Mouse (Mus musculus) MEL (cell line): ENCODE measurements around the gene Ssr1. TPM values are rescaled to one million over a fixed set of nuclear protein-coding genes. Genes with fewer than 3 reads are reported as not detected.

ENCODE experiments used
- DNase-seq: peaks from one replicate; pipeline ENCODE4 v3.0.0; 2011; ENCODE audit warnings: low read depth, low spot score
- H3K27ac ChIP-seq: 2 replicates; pipeline ENCODE4 v1.5.1; 2012; ENCODE audit warnings: low read depth, mild to moderate bottlenecking, control low read depth, low read length, moderate library complexity; ENCODE audit not compliant: control insufficient read depth
- H3K27me3 ChIP-seq, 2 experiments: fragments of 150-350 bp in 1 of 2; sonication (generic) in 1 of 2; 2 replicates each; pipeline ENCODE4 v1.6.1; 2012; ENCODE audit warnings: low read length in 2 of 2, mild to moderate bottlenecking in 2 of 2, improper control_type of control experiment in 1 of 2, moderate library complexity in 1 of 2; ENCODE audit not compliant: insufficient read depth in 2 of 2, control insufficient read depth in 1 of 2
- H3K36me3 ChIP-seq, 2 experiments: 2 replicates each; pipeline ENCODE4 v1.6.1; 2012 to 2014; ENCODE audit warnings: low read length in 2 of 2, improper control_type of control experiment in 1 of 2, inconsistent platforms in 1 of 2, mild to moderate bottlenecking in 1 of 2; ENCODE audit not compliant: insufficient read depth in 2 of 2, control insufficient read depth in 1 of 2
- H3K4me1 ChIP-seq, 2 experiments: fragments of 150-350 bp in 1 of 2; sonication (generic) in 1 of 2; 2 replicates each; pipeline ENCODE4 v1.6.1; 2012; ENCODE audit warnings: low read length in 2 of 2, improper control_type of control experiment in 1 of 2, mild to moderate bottlenecking in 1 of 2; ENCODE audit not compliant: insufficient read depth in 2 of 2, control insufficient read depth in 1 of 2
- H3K4me3 ChIP-seq, 2 experiments: fragments of 150-350 bp in 1 of 2; sonication (generic) in 1 of 2; 2 replicates each; pipeline ENCODE4 v1.5.1; 2012; ENCODE audit warnings: low read depth in 2 of 2, low read length in 2 of 2, mild to moderate bottlenecking in 2 of 2, moderate library complexity in 2 of 2, control low read depth in 1 of 2, improper control_type of control experiment in 1 of 2; ENCODE audit not compliant: control insufficient read depth in 1 of 2, insufficient read depth in 1 of 2
- H3K79me2 ChIP-seq: 2 replicates; pipeline ENCODE4 v1.6.1; 2012; ENCODE audit warnings: mild to moderate bottlenecking, low read length, moderate library complexity; ENCODE audit not compliant: control insufficient read depth, poor library complexity, insufficient read depth
- H3K9ac ChIP-seq: 2 replicates; pipeline ENCODE4 v1.6.1; 2012; ENCODE audit warnings: low read depth, mild to moderate bottlenecking, control low read depth, low read length, moderate library complexity; ENCODE audit not compliant: control insufficient read depth, poor library complexity, severe bottlenecking
- H3K9me3 ChIP-seq: fragments of 150-350 bp; sonication (generic); replicated peaks from 2 replicates; pipeline ENCODE4 v1.6.1; 2012; ENCODE audit warnings: mild to moderate bottlenecking, low read length, improper control_type of control experiment, moderate library complexity; ENCODE audit not compliant: insufficient read depth
- CHD1 ChIP-seq: IDR thresholded peaks from 2 replicates; pipeline ENCODE4 v1.6.1; 2012; ENCODE audit warnings: low read depth, mild to moderate bottlenecking, inconsistent platforms, low read length, improper control_type of control experiment
- CHD2 ChIP-seq: IDR thresholded peaks from 2 replicates; pipeline ENCODE4 v1.6.1; 2011; ENCODE audit warnings: low read length, improper control_type of control experiment
- CTCF ChIP-seq, 3 experiments: IDR thresholded peaks in 2 of 3; conservative IDR thresholded peaks in 1 of 3; 2 replicates each; pipeline ENCODE4 v1.5.1; 2011 to 2012; ENCODE audit warnings: low read length in 3 of 3, low read depth in 2 of 3, mild to moderate bottlenecking in 2 of 3, improper control_type of control experiment in 1 of 3, inconsistent platforms in 1 of 3, mixed read lengths in 1 of 3, moderate library complexity in 1 of 3; ENCODE audit not compliant: control insufficient read depth in 1 of 3, insufficient read depth in 1 of 3, poor library complexity in 1 of 3, severe bottlenecking in 1 of 3
- ELF1 ChIP-seq: IDR thresholded peaks from 2 replicates; pipeline ENCODE4 v1.6.1; 2014; ENCODE audit warnings: low read depth, mild to moderate bottlenecking, inconsistent platforms, low read length, improper control_type of control experiment, moderate library complexity
- EP300 ChIP-seq, 2 experiments: IDR thresholded peaks; 2 replicates each; pipeline ENCODE4 v1.6.1; 2011; ENCODE audit warnings: improper control_type of control experiment in 2 of 2, low read length in 2 of 2, low read depth in 1 of 2, mild to moderate bottlenecking in 1 of 2
- ETS1 ChIP-seq: IDR thresholded peaks from 2 replicates; pipeline ENCODE4 v1.6.1; 2012; ENCODE audit warnings: low read depth, mild to moderate bottlenecking, inconsistent platforms, low read length, improper control_type of control experiment, moderate library complexity
- GABPA ChIP-seq: IDR thresholded peaks from 2 replicates; pipeline ENCODE4 v1.6.1; 2012; ENCODE audit warnings: low read depth, mild to moderate bottlenecking, inconsistent platforms, low read length, improper control_type of control experiment, moderate library complexity
- GATA1 ChIP-seq: IDR thresholded peaks from 2 replicates; pipeline ENCODE4 v1.6.1; 2011; ENCODE audit warnings: low read depth, low read length, improper control_type of control experiment
- HCFC1 ChIP-seq: IDR thresholded peaks from 2 replicates; pipeline ENCODE4 v1.6.1; 2012; ENCODE audit warnings: low read depth, mild to moderate bottlenecking, inconsistent platforms, low read length, improper control_type of control experiment, moderate library complexity
- JUND ChIP-seq: IDR thresholded peaks from 2 replicates; pipeline ENCODE4 v1.6.1; 2011; ENCODE audit warnings: low read depth, mild to moderate bottlenecking, improper control_type of control experiment, low read length
- KAT2A ChIP-seq: conservative IDR thresholded peaks from 2 replicates; pipeline ENCODE4 v1.6.1; 2012; ENCODE audit warnings: low read depth, low read length, improper control_type of control experiment, inconsistent platforms
- MAX ChIP-seq: IDR thresholded peaks from 2 replicates; pipeline ENCODE4 v1.6.1; 2011; ENCODE audit warnings: low read length, improper control_type of control experiment
- MAZ ChIP-seq: IDR thresholded peaks from 2 replicates; pipeline ENCODE4 v1.6.1; 2012; ENCODE audit warnings: low read depth, mild to moderate bottlenecking, inconsistent platforms, low read length, improper control_type of control experiment
- MEF2A ChIP-seq: IDR thresholded peaks from 2 replicates; pipeline ENCODE4 v1.6.1; 2014; ENCODE audit warnings: low read depth, mild to moderate bottlenecking, inconsistent platforms, low read length, improper control_type of control experiment; ENCODE audit not compliant: poor library complexity, insufficient replicate concordance, severe bottlenecking; ENCODE audit errors: extremely low read depth
- MXI1 ChIP-seq: IDR thresholded peaks from 2 replicates; pipeline ENCODE4 v1.6.1; 2011; ENCODE audit warnings: mild to moderate bottlenecking, low read depth, low read length, improper control_type of control experiment
- MYB ChIP-seq: IDR thresholded peaks from 2 replicates; pipeline ENCODE4 v1.6.1; 2011; ENCODE audit warnings: mild to moderate bottlenecking, low read depth, low read length, improper control_type of control experiment
- MYC ChIP-seq: IDR thresholded peaks from 2 replicates; pipeline ENCODE4 v1.6.1; 2011; ENCODE audit warnings: low read depth, mild to moderate bottlenecking, low read length, improper control_type of control experiment, moderate library complexity
- NELFE ChIP-seq: IDR thresholded peaks from 2 replicates; pipeline ENCODE4 v1.6.1; 2011; ENCODE audit warnings: low read depth, low read length, improper control_type of control experiment
- NRF1 ChIP-seq: IDR thresholded peaks from 2 replicates; pipeline ENCODE4 v1.6.1; 2014; ENCODE audit warnings: low read depth, mild to moderate bottlenecking, inconsistent platforms, low read length, improper control_type of control experiment, moderate library complexity; ENCODE audit not compliant: poor library complexity, insufficient read depth, severe bottlenecking
- POLR2A ChIP-seq, 2 experiments: IDR thresholded peaks; 2 replicates each; pipeline ENCODE4 v1.6.1; 2011 to 2012; ENCODE audit warnings: low read length in 2 of 2, mild to moderate bottlenecking in 2 of 2, control low read depth in 1 of 2, improper control_type of control experiment in 1 of 2, low read depth in 1 of 2, moderate library complexity in 1 of 2; ENCODE audit not compliant: control insufficient read depth in 1 of 2, insufficient read depth in 1 of 2, poor library complexity in 1 of 2
- POLR2AphosphoS2 ChIP-seq: IDR thresholded peaks from 2 replicates; pipeline ENCODE4 v1.6.1; 2011; ENCODE audit warnings: low read length, improper control_type of control experiment
- RAD21 ChIP-seq: IDR thresholded peaks from 2 replicates; pipeline ENCODE4 v1.6.1; 2011; ENCODE audit warnings: mild to moderate bottlenecking, low read depth, low read length, improper control_type of control experiment
- RCOR1 ChIP-seq: IDR thresholded peaks from 2 replicates; pipeline ENCODE4 v1.6.1; 2012; ENCODE audit warnings: low read depth, mild to moderate bottlenecking, inconsistent platforms, low read length, improper control_type of control experiment
- SIN3A ChIP-seq: IDR thresholded peaks from 2 replicates; pipeline ENCODE4 v1.6.1; 2012; ENCODE audit warnings: low read length, improper control_type of control experiment, inconsistent platforms
- SMC3 ChIP-seq: IDR thresholded peaks from 2 replicates; pipeline ENCODE4 v1.6.1; 2011; ENCODE audit warnings: low read depth, low read length, improper control_type of control experiment
- TAL1 ChIP-seq: IDR thresholded peaks from 2 replicates; pipeline ENCODE4 v1.6.1; 2012; ENCODE audit warnings: mild to moderate bottlenecking, inconsistent platforms, low read length, moderate library complexity, mixed read lengths
- TBP ChIP-seq: IDR thresholded peaks from 2 replicates; pipeline ENCODE4 v1.8.0; 2011; ENCODE audit warnings: low read depth, low read length, improper control_type of control experiment
- TCF12 ChIP-seq: IDR thresholded peaks from 2 replicates; pipeline ENCODE4 v1.6.1; 2014; ENCODE audit warnings: low read depth, mild to moderate bottlenecking, inconsistent platforms, low read length, improper control_type of control experiment, moderate library complexity
- UBTF ChIP-seq: IDR thresholded peaks from 2 replicates; pipeline ENCODE4 v1.6.1; 2012; ENCODE audit warnings: low read depth, mild to moderate bottlenecking, inconsistent platforms, low read length, improper control_type of control experiment, moderate library complexity, borderline replicate concordance; ENCODE audit not compliant: insufficient read depth
- USF1 ChIP-seq: IDR thresholded peaks from 2 replicates; pipeline ENCODE4 v1.6.1; 2014; ENCODE audit warnings: low read depth, mild to moderate bottlenecking, inconsistent platforms, low read length, improper control_type of control experiment, moderate library complexity
- USF2 ChIP-seq, 2 experiments: IDR thresholded peaks; 2 replicates each; pipeline ENCODE4 v1.6.1; 2011 to 2012; ENCODE audit warnings: improper control_type of control experiment in 2 of 2, low read length in 2 of 2, borderline replicate concordance in 1 of 2, inconsistent platforms in 1 of 2, low read depth in 1 of 2, mild to moderate bottlenecking in 1 of 2; ENCODE audit not compliant: insufficient read depth in 1 of 2
- ZC3H11A ChIP-seq: IDR thresholded peaks from 2 replicates; pipeline ENCODE4 v1.6.1; 2012; ENCODE audit warnings: low read depth, mild to moderate bottlenecking, inconsistent platforms, low read length, improper control_type of control experiment
- ZKSCAN1 ChIP-seq: IDR thresholded peaks from 2 replicates; pipeline ENCODE4 v1.6.1; 2012; ENCODE audit warnings: low read depth, mild to moderate bottlenecking, inconsistent platforms, low read length, improper control_type of control experiment, moderate library complexity
- ZMIZ1 ChIP-seq: IDR thresholded peaks from 2 replicates; pipeline ENCODE4 v1.6.1; 2012; ENCODE audit warnings: low read depth, mild to moderate bottlenecking, inconsistent platforms, low read length, improper control_type of control experiment, moderate library complexity
- ZNF384 ChIP-seq: IDR thresholded peaks from 2 replicates; pipeline ENCODE4 v1.6.1; 2012; ENCODE audit warnings: low read depth, mild to moderate bottlenecking, inconsistent platforms, low read length, improper control_type of control experiment
- polyA plus RNA-seq, 2 experiments: library from polyadenylated mRNA; stranded (reverse) in 1 of 2; unstranded in 1 of 2; fragments of >175 nt in 1 of 2; fragments of >200 nt in 1 of 2; gene quantifications; 2 replicates each; pipeline versions ENCODE4 v1.2.1 to v1.2.4; 2012; ENCODE audit warnings: low replicate concordance in 2 of 2, low read depth in 1 of 2; ENCODE audit not compliant: insufficient read length in 2 of 2, insufficient read depth in 1 of 2, missing spikeins in 1 of 2
- total RNA-seq: library from RNA; depleted of rRNA; stranded (reverse); fragments of 300-350 nt; gene quantifications from 2 replicates; pipeline ENCODE4 v1.2.3, GENCODE M21; 2012

The Ssr1 gene
- total and polyA plus RNA-seq, 3 experiments = 30.9 to 104 (median 77.2) TPM

DNA sequence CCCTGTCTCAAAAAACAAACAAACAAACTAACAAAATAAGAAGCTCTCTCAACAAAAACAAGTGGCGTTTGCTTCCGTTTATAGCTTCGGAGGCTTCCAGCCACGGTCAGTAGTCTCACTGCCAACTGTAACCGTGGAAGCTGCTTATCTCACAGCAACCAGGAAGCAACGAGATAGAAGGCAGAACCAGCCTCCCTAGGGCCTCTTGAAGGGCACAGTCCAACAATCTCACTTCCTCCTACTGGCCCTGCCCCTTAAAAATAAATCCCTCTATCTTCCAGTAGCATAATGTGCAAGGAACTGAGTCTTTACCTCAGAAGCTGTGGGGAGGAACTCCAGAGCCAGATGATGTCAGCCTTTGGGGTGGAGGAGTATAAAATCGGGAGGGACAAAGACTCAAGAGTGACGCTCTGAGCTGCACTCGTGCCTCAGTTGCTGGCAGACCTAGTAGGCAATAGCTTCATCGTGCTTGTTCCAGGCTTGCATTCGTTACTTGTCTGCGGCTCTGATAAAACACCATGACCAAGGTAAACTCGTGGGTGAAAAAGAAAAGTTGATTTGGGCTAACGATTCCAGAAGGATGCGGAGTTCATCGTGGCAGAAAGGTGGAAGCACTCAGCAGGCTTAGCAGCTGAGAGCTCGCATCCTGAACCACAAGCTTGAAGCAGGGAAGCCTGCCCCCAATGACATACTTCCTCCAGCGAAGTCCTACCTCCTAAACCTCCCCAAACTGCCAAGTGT is 35.3 kb downstream of the Ssr1 start:
- H3K79me2 ChIP-seq = no peaks in the 10 kb centered on the region; the same call in 1 of the 2 replicates
- H3K4me3 ChIP-seq = peak overlapping the region; percentile 49 to 56
- peak overlapping the region; percentile 98 for H3K27ac ChIP-seq
- no peaks in the 10 kb centered on the region for H3K9me3 ChIP-seq
- no peaks in the 10 kb centered on the region for H3K27me3 ChIP-seq
- peak overlapping the region; percentile 60 for H3K9ac ChIP-seq
- peaks cover 15 to 38% of the 10 kb centered on the region in 2 experiments; a peak in 3 of 4 replicates for H3K4me1 ChIP-seq
- peaks cover 0 to 18% of the 10 kb centered on the region in 2 experiments; a peak in 2 of 4 replicates for H3K36me3 ChIP-seq
- peak; percentile 97 for DNase-seq
- TF ChIP-seq GABPA (no peak), MYB (peak; percentile 90), SIN3A (peak; percentile 86), MYC (peak; percentile 52; the same call in 1 of the 2 replicates), HCFC1 (peak; percentile 63; the same call in 1 of the 2 replicates), ZKSCAN1 (peak; percentile 44; the same call in 1 of the 2 replicates), MAX (peak; percentile 61), ELF1 (peak; percentile 88), POLR2A (IDR thresholded peaks at IDR 0.05; ENCODE audit: control insufficient read depth in 1 of 2, insufficient read depth in 1 of 2, low read depth in 1 of 2, low read length in 2 of 2, poor library complexity in 1 of 2) (peak; percentile 74 to 84), ZMIZ1 (peak; percentile 85; the same call in 1 of the 2 replicates), RCOR1 (peak; percentile 89), TBP (peak; percentile 94), USF2 (IDR thresholded peaks at IDR 0.05; ENCODE audit: borderline replicate concordance in 1 of 2, insufficient read depth in 1 of 2, low read depth in 1 of 2, low read length in 2 of 2) (no peak), ETS1 (peak; percentile 94), EP300 (IDR thresholded peaks at IDR 0.05; ENCODE audit: low read depth in 1 of 2, low read length in 2 of 2) (peak; percentile 97 to 98), SMC3 (no peak; the same call in 1 of the 2 replicates), POLR2AphosphoS2 (peak; percentile 48; the same call in 1 of the 2 replicates), CHD1 (0 out of 2 replicates have a peak, but pooled peaks have one; percentile 69), TCF12 (peak; percentile 89), MXI1 (peak; percentile 50), KAT2A (peak; percentile 40), NRF1 (no peak), CHD2 (no peak; the same call in 1 of the 2 replicates), RAD21 (no peak), MEF2A (0 out of 2 replicates have a peak, but pooled peaks have one; percentile 36), JUND (no peak), UBTF (no peak), ZC3H11A (no peak), CTCF (IDR thresholded peaks at IDR 0.05 in 2 of 3, conservative IDR thresholded peaks at IDR 0.05 in 1 of 3; ENCODE audit: control insufficient read depth in 1 of 3, insufficient read depth in 1 of 3, low read depth in 2 of 3, low read length in 3 of 3, poor library complexity in 1 of 3, severe bottlenecking in 1 of 3) (no peak), MAZ (peak; percentile 86), ZNF384 (0 out of 2 replicates have a peak, but pooled peaks have one; percentile 16), USF1 (no peak), TAL1 (peak; percentile 89), NELFE (peak; percentile 46; the same call in 1 of the 2 replicates), GATA1 (peak; percentile 97)
